Mouse (Mus musculus) C2C12 (cell line): Measurements from ENCODE around the gene Ankrd17.

Experiments used
- CEBPB ChIP-seq: IDR thresholded peaks from one replicate; pipeline ENCODE4 v1.6.1; 2011; ENCODE audit warnings: low read depth, mild to moderate bottlenecking, control low read depth, moderate library complexity
- CTCF ChIP-seq: IDR thresholded peaks from one replicate; pipeline ENCODE4 v1.5.1; 2011; ENCODE audit not compliant: control insufficient read depth, insufficient read depth, insufficient read length
- FOSL1 ChIP-seq: IDR thresholded peaks from one replicate; pipeline ENCODE4 v1.8.0; 2011; ENCODE audit warnings: mild to moderate bottlenecking, low read length; ENCODE audit not compliant: poor library complexity, insufficient read depth, severe bottlenecking
- MAX ChIP-seq: IDR thresholded peaks from one replicate; pipeline ENCODE4 v1.6.1; 2011; ENCODE audit warnings: mild to moderate bottlenecking, control low read depth
- MYOD1 ChIP-seq: IDR thresholded peaks from one replicate; pipeline ENCODE4 v1.6.1; 2011; ENCODE audit warnings: low read depth; ENCODE audit not compliant: control insufficient read depth, insufficient read length
- MYOG ChIP-seq: IDR thresholded peaks from one replicate; pipeline ENCODE4 v1.6.1; 2011; ENCODE audit not compliant: control insufficient read depth, insufficient read length; ENCODE audit errors: extremely low read depth
- USF1 ChIP-seq: IDR thresholded peaks from one replicate; pipeline ENCODE4 v1.6.1; 2011; ENCODE audit warnings: low read depth, mild to moderate bottlenecking, control low read depth, moderate library complexity

- TF ChIP-seq CTCF (no peak), USF1 (no peak), MAX (no peak), CEBPB (no peak), MYOG (no peak), MYOD1 (no peak), FOSL1 (no peak)
Measured at GRCm38 (mm10) chr5:90383080-90383479, 16.7 kb upstream of the Ankrd17 start.
